Mouse (Mus musculus): ENCODE measurements around the gene Pacrg. TPM values are rescaled to one million over a fixed set of nuclear protein-coding genes. Genes with fewer than 3 reads are reported as not detected.

The Pacrg gene
- polyA plus RNA-seq, 1 experiment, result 264 TPM

DNA sequence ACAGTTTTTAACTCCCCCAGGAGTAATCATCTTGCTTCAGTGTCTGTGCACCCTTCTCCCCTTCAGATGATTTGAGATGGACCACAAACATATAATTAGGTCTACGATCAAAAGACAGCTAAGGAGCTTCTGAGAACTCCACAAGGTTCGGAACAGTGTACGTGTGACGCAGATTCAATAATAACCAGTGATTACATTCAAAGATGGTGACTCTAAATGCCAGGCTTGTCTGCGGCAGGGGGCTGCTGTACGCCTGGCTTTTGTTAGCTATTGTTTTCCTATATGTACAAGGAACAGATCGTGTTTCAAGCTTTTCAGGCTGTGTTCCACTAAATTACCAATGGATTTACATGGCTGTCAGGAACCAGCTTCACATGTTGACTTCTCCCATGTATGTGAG is 264.8 kb downstream of the Pacrg start:
- Histone ChIP-seq H3K27me3 (ENCODE audit: control insufficient read depth, insufficient read depth, low read length) (no peaks in the 10 kb centered on the region), H3K4me1 (ENCODE audit: control insufficient read depth, insufficient read depth, low read length) (no peaks in the 10 kb centered on the region), H3K36me3 (ENCODE audit: control insufficient read depth, insufficient read depth, low read length) (no peaks in the 10 kb centered on the region), H3K27ac (ENCODE audit: control insufficient read depth, insufficient read depth, low read depth, low read length) (no peak overlapping the region), H3K4me3 (ENCODE audit: control insufficient read depth, low read depth, low read length) (no peak overlapping the region)
- TF ChIP-seq CTCF (IDR thresholded peaks at IDR 0.05; ENCODE audit: control insufficient read depth, insufficient read depth, insufficient replicate concordance, low read depth, low read length) (no peak), POLR2A (IDR thresholded peaks at IDR 0.05; ENCODE audit: control insufficient read depth, low read depth, low read length) (no peak)

DNA sequence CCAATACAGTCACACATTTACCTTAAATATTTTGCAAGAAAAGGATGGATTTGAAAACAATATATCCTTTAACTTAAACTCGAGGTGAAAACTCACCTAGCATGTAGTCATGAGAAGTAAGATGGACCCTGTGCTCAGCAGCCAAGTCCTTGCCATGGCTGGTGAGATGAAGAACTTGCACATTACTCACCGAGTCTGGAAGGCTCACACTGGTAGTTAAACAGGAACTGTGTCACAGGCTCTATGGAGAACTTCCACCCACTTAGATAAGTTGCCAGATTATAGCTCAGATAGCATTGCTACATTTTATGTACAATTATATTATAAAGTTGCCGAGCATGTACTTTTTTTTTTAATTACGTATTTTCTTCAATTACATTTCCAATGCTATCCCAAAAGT is 267.7 kb downstream of the Pacrg start:
- no peaks in the 10 kb centered on the region for H3K36me3 ChIP-seq (ENCODE audit: control insufficient read depth, insufficient read depth, low read length)
- TF ChIP-seq CTCF (IDR thresholded peaks at IDR 0.05; ENCODE audit: control insufficient read depth, insufficient read depth, insufficient replicate concordance, low read depth, low read length), result no peak
- no peak for TF ChIP-seq POLR2A (IDR thresholded peaks at IDR 0.05; ENCODE audit: control insufficient read depth, low read depth, low read length)
- H3K4me3 ChIP-seq (ENCODE audit: control insufficient read depth, low read depth, low read length), result no peak overlapping the region
- H3K27me3 ChIP-seq (ENCODE audit: control insufficient read depth, insufficient read depth, low read length), result no peaks in the 10 kb centered on the region
- H3K27ac ChIP-seq (ENCODE audit: control insufficient read depth, insufficient read depth, low read depth, low read length), result no peak overlapping the region
- no peaks in the 10 kb centered on the region for H3K4me1 ChIP-seq (ENCODE audit: control insufficient read depth, insufficient read depth, low read length)

DNA sequence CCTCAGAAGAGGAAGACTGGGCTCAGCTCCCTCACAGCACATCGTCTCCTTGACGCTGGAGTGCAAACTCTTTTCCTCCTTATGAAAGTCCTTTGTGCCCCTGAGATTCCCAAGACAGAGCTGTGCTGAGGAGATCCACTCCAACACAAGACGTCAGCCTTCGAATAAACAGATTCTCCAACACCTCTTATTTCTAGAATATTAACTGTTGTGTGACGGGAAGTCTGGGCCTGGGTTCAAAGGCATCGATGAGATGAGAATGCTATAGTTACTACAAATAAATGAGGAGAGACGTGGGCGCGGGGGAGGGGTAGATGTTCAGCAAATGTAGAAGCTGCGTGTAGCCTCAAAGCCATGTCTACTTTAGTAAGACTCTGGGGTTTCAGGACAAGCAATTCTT is 270.8 kb downstream of the Pacrg start:
- no peaks in the 10 kb centered on the region for H3K4me1 ChIP-seq (ENCODE audit: control insufficient read depth, insufficient read depth, low read length)
- H3K27me3 ChIP-seq (ENCODE audit: control insufficient read depth, insufficient read depth, low read length), result no peaks in the 10 kb centered on the region
- TF ChIP-seq CTCF (IDR thresholded peaks at IDR 0.05; ENCODE audit: control insufficient read depth, insufficient read depth, insufficient replicate concordance, low read depth, low read length) (no peak), POLR2A (IDR thresholded peaks at IDR 0.05; ENCODE audit: control insufficient read depth, low read depth, low read length) (no peak)
- H3K36me3 ChIP-seq (ENCODE audit: control insufficient read depth, insufficient read depth, low read length), result no peaks in the 10 kb centered on the region
- no peak overlapping the region for H3K27ac ChIP-seq (ENCODE audit: control insufficient read depth, insufficient read depth, low read depth, low read length)
- no peak overlapping the region for H3K4me3 ChIP-seq (ENCODE audit: control insufficient read depth, low read depth, low read length)

DNA sequence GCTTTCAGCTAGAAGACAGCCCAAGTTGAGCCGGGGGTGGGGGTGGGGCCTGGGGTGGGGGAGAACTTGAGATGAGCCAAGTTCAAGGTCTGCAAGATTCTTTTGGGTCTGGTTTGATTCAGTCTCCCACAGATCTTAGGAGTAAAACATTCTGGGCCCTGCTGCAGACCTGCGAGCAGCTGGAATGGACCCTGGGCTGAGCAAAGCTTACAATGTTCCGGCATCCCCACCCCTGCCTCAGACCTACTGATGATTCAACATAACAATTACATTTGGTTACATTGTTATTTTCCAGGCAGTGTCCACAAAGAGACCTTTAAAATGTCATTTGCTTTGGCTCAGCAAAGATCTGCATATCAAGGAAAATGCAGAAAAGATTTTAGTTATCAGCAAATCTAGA is 272.7 kb downstream of the Pacrg start:
- Histone ChIP-seq H3K4me3 (ENCODE audit: control insufficient read depth, low read depth, low read length) (no peak overlapping the region), H3K27me3 (ENCODE audit: control insufficient read depth, insufficient read depth, low read length) (no peaks in the 10 kb centered on the region), H3K4me1 (ENCODE audit: control insufficient read depth, insufficient read depth, low read length) (no peaks in the 10 kb centered on the region), H3K27ac (ENCODE audit: control insufficient read depth, insufficient read depth, low read depth, low read length) (no peak overlapping the region), H3K36me3 (ENCODE audit: control insufficient read depth, insufficient read depth, low read length) (no peaks in the 10 kb centered on the region)
- TF ChIP-seq CTCF (IDR thresholded peaks at IDR 0.05; ENCODE audit: control insufficient read depth, insufficient read depth, insufficient replicate concordance, low read depth, low read length), result no peak
- no peak for TF ChIP-seq POLR2A (IDR thresholded peaks at IDR 0.05; ENCODE audit: control insufficient read depth, low read depth, low read length)

DNA sequence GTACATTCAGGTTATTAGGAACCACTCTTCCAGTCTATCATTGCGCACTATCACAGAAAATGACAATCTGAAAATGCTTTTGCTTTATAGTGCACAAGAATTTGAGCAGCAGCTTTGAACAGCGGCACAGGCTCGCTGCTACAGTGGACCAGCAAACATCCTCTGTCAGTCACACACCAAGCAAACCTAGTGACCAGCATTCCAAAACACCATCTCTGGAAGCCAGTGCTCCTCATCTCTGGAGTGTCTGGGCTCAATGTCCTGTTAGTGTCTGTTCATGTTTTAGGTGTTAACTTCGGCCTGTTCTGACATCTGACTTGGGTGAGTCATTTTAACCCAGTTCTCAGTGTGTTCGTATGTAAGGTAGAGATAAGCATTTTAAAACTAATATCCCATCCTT is 275.9 kb downstream of the Pacrg start:
- Histone ChIP-seq H3K4me3 (ENCODE audit: control insufficient read depth, low read depth, low read length) (no peak overlapping the region), H3K4me1 (ENCODE audit: control insufficient read depth, insufficient read depth, low read length) (no peaks in the 10 kb centered on the region), H3K36me3 (ENCODE audit: control insufficient read depth, insufficient read depth, low read length) (no peaks in the 10 kb centered on the region), H3K27me3 (ENCODE audit: control insufficient read depth, insufficient read depth, low read length) (no peaks in the 10 kb centered on the region), H3K27ac (ENCODE audit: control insufficient read depth, insufficient read depth, low read depth, low read length) (no peak overlapping the region)
- TF ChIP-seq CTCF (IDR thresholded peaks at IDR 0.05; ENCODE audit: control insufficient read depth, insufficient read depth, insufficient replicate concordance, low read depth, low read length), result no peak
- no peak for TF ChIP-seq POLR2A (IDR thresholded peaks at IDR 0.05; ENCODE audit: control insufficient read depth, low read depth, low read length)

DNA sequence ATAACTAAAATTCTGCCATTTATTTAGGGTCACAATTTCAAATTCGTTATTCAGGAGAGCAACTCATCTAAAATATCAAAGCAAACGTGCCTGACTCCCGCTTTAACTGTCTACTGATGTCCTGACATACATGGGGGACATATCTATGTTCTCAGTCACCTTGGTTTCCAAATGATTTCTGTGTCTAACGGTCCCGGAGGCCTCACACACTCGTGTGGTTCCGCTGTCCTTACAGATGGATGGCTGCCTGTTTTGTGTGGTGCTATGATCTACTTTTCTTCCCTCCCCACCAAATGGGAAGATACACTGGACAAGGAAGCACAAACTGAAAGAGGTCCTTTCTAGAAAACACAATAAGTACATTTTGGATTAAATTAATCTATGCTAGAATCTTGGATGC is 277.2 kb downstream of the Pacrg start:
- Histone ChIP-seq H3K27ac (ENCODE audit: control insufficient read depth, insufficient read depth, low read depth, low read length) (no peak overlapping the region), H3K4me1 (ENCODE audit: control insufficient read depth, insufficient read depth, low read length) (no peaks in the 10 kb centered on the region), H3K4me3 (ENCODE audit: control insufficient read depth, low read depth, low read length) (no peak overlapping the region), H3K36me3 (ENCODE audit: control insufficient read depth, insufficient read depth, low read length) (no peaks in the 10 kb centered on the region), H3K27me3 (ENCODE audit: control insufficient read depth, insufficient read depth, low read length) (no peaks in the 10 kb centered on the region)
- TF ChIP-seq CTCF (IDR thresholded peaks at IDR 0.05; ENCODE audit: control insufficient read depth, insufficient read depth, insufficient replicate concordance, low read depth, low read length) (no peak), POLR2A (IDR thresholded peaks at IDR 0.05; ENCODE audit: control insufficient read depth, low read depth, low read length) (no peak)

DNA sequence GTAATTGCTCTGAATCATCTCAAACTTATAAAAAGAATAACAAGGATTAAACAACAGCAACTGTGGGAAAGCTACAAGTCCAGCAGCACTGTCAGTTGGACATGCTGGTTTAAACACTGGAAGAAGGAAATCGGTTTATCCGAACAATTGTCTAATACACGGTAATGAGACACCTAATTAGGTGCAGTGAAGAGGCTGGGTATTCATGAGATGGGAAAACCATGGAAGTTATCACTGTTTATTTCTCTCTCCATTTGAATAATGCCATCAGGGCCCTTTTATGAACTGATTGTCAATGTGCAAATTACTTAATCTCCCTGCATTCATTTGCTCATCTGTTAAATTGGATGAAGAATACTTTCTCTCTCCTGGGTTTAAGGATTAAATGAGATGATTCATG is 280.1 kb downstream of the Pacrg start:
- TF ChIP-seq CTCF (IDR thresholded peaks at IDR 0.05; ENCODE audit: control insufficient read depth, insufficient read depth, insufficient replicate concordance, low read depth, low read length) (no peak), POLR2A (IDR thresholded peaks at IDR 0.05; ENCODE audit: control insufficient read depth, low read depth, low read length) (no peak)
- Histone ChIP-seq H3K4me3 (ENCODE audit: control insufficient read depth, low read depth, low read length) (no peak overlapping the region), H3K4me1 (ENCODE audit: control insufficient read depth, insufficient read depth, low read length) (no peaks in the 10 kb centered on the region), H3K27me3 (ENCODE audit: control insufficient read depth, insufficient read depth, low read length) (no peaks in the 10 kb centered on the region), H3K36me3 (ENCODE audit: control insufficient read depth, insufficient read depth, low read length) (no peaks in the 10 kb centered on the region), H3K27ac (ENCODE audit: control insufficient read depth, insufficient read depth, low read depth, low read length) (no peak overlapping the region)

DNA sequence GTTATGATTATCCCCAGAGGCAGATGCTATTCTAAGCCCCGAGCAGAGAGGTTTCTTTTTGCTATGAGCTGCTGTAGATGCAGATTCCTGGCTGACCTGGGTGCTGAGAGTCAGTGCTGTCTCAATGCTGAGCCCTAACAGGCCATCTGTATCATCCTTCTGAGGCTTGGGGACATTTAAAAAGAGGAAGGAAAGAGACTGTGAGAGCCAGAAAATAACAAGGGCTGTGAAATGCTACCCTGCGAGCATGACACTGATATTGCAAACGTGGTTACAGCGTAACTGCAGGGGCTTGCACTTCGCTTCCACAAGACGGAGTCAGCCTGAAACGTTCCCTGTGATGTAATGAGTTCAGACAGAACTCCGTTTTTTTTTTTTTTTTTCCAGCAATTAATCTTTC is 281.4 kb downstream of the Pacrg start:
- Histone ChIP-seq H3K4me3 (ENCODE audit: control insufficient read depth, low read depth, low read length) (no peak overlapping the region), H3K36me3 (ENCODE audit: control insufficient read depth, insufficient read depth, low read length) (no peaks in the 10 kb centered on the region), H3K4me1 (ENCODE audit: control insufficient read depth, insufficient read depth, low read length) (no peaks in the 10 kb centered on the region), H3K27ac (ENCODE audit: control insufficient read depth, insufficient read depth, low read depth, low read length) (no peak overlapping the region), H3K27me3 (ENCODE audit: control insufficient read depth, insufficient read depth, low read length) (no peaks in the 10 kb centered on the region)
- TF ChIP-seq POLR2A (IDR thresholded peaks at IDR 0.05; ENCODE audit: control insufficient read depth, low read depth, low read length) (no peak), CTCF (IDR thresholded peaks at IDR 0.05; ENCODE audit: control insufficient read depth, insufficient read depth, insufficient replicate concordance, low read depth, low read length) (no peak)
